Mouse (Mus musculus) forelimb bud, embryonic 11.5 days (tissue): ENCODE measurements around the gene Cdc27.

Experiments used
- DNase-seq: peaks from one replicate; pipeline ENCODE4 v3.0.0-alpha.2; 2012; ENCODE audit warnings: low read depth, low spot score

Gene Cdc27

GRCm38 (mm10) chr11:104550406-104550974, at the start of gene Cdc27, which contains the start of gene Myl4:
Gene Cdc27, minus strand, starts transcription at chr11:104550620.
Gene Myl4, plus strand, starts transcription at chr11:104550663.
- peak; percentile 100 for DNase-seq

DNA sequence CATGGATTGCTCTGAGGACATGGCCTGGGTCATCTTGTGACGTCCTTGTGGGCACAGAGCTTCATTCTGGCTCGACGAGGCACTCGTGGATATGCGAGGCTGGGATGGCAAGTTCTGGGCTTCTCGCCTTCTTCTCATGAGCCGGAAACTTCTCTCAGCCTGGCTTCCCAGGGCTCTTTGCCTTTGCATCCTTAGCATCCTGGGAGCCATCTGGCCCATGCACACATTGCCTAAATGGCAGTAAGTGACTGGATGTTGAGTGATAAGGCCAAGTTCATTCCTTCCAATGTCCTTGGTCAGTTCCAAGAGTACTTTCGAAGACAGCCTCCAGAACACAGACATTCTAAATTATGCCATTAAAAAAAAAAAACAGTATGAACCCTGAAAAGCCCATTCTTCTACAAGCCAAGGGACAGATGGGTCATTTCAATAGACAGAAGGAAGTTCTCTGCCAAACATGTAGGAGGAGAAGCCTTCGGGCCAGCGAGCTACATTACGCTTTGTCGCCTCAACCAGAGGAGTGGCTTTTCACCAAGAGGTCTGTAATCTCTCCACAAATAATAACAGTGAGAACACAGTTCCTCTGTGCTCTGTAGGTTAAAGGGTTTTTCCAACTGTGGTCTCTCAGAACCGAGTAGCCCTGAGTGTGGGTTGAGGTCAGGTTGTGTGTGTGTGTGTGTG, 49.0 kb upstream of the Cdc27 start:
- no peak for DNase-seq

DNA sequence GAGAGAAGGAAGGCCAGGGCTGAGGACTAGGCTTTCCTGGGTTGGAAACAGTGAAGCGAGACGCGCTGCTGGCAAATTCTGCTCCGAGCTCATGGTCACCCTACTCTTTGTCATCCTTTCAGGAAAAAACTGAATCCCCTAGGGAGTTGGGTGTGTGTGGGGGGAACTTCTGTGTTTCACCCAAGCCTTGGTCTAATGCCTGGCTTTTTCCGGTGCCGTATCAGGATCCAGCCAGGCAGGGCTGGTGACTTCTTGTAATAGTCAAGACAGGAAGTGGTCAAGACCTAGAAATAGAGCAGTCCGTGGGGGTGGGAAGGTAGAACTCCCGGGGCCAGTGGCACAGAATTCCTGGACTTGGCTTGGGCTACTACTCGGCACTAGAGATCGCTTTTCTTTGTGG, 45.9 kb upstream of the Cdc27 start:
- no peak for DNase-seq

DNA sequence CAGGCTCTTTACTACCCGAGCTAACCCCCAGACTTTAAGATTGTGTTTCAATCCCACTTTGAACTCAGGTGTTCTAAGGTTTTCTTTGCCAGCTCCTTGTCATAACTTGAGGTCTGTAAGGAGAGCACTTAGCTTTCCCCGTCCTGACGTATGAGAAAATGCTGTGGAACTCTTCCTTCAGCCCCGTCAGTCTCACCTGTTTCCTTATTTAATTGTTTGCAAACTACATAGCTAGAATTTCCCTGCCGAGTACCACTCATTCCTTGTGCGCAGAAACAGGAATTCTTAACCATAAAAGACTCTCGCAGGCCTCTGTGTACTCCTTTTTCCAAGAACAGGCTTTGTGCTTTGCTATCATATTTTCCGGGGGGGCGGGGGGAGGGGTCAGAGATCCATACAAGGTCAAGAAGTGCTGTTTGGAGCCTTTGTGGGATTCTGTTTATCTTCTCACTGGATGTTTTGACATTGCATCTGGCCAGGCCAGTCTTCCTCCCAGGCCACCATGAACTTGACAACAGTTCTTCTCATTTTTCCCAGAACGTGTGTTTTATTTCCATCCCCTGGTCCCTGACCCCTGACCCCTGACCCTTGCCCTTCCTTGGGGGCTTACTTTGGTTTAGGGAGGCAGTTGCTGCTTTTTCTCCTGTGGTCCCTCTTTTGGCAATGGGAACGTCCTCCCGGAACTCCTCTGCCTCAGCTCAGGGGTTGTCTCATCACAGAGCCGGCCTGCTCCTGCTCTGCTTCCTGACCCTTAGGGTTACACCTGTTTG, 41.8 kb upstream of the Cdc27 start:
- no peak for DNase-seq

DNA sequence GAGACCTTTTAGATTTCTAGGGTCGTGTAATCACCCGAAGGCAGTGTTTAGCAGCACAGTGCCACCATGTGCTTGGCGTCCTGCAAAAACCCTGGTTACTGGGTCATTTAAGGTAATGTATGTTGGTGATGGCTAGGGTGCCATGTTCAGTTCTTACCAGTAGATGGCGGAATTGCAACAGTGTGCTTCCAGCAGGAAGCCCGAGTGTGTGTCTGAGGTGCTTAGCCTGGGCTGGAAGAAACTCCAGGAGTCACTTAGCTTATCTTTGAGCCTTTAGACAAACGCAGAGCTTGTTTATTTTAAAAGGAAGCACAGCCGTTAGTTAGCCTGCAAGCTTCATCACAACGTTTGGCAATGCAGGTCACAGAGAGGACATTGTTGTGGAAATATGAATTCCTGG, 39.7 kb upstream of the Cdc27 start:
- DNase-seq, result peak; percentile 87

DNA sequence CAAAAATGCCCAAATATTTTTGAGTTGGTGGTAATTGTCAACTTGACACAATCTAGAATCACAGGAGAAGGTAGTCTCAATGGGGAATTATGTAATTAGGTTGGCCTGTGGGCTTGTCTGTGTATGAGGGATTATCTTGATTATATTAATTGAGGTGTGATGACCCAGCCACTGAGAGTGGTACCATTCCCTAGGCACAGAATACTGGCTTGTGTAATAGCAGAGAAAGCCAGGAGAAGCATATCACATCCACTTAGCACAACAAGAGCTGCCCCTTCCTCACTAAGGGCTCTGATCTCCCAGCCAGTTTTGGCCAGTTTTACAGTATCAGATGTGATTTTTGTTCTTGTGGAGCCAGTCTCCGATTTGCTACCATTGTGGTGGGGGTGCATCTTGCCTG, 39.1 kb upstream of the Cdc27 start:
- DNase-seq, result no peak

DNA sequence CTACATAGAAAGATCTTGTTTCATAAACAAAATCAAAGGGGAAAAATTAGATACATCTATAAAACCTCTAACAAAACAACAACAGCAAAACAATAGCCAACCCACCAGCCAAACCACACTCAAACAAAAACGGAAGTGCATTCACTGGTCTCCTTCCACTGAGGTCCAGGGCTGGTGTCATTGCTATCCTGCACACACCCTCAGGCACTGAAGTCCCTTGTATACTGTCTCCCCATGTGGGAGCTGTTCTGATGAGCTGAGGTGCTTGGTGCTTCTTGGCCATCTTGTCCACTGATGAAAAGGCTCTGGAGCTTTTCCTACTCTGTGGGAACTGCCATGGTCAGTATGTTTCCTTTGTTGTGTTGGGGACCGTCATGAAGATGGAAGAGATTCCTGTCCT, 38.1 kb upstream of the Cdc27 start:
- no peak for DNase-seq

DNA sequence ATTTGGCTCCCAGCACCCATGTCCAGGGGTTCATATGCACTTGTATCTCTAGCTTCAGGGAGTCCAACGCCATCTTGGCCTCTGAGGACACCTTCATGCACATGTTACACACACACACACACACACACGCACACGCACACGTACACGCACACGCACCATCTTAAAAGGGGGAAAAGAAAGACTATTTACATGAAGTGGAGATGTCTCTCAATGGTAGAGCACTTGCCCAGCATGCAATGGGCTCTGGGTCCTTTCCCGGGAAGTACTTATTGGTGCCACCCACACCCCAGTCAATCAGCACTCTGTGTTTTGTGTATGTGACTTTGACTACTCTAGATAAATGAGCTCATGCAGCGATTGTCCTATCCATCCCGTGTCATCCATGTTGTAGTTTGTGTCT, 37.5 kb upstream of the Cdc27 start:
- DNase-seq, result no peak

GRCm38 (mm10) chr11:104585495-104585894, 35.1 kb upstream of the Cdc27 start:
- no peak for DNase-seq

- DNase-seq, result no peak
Measured at GRCm38 (mm10) chr11:104582630-104583364, 32.4 kb upstream of the Cdc27 start.

- no peak for DNase-seq
Measured at GRCm38 (mm10) chr11:104582308-104582606, 31.8 kb upstream of the Cdc27 start.

DNA sequence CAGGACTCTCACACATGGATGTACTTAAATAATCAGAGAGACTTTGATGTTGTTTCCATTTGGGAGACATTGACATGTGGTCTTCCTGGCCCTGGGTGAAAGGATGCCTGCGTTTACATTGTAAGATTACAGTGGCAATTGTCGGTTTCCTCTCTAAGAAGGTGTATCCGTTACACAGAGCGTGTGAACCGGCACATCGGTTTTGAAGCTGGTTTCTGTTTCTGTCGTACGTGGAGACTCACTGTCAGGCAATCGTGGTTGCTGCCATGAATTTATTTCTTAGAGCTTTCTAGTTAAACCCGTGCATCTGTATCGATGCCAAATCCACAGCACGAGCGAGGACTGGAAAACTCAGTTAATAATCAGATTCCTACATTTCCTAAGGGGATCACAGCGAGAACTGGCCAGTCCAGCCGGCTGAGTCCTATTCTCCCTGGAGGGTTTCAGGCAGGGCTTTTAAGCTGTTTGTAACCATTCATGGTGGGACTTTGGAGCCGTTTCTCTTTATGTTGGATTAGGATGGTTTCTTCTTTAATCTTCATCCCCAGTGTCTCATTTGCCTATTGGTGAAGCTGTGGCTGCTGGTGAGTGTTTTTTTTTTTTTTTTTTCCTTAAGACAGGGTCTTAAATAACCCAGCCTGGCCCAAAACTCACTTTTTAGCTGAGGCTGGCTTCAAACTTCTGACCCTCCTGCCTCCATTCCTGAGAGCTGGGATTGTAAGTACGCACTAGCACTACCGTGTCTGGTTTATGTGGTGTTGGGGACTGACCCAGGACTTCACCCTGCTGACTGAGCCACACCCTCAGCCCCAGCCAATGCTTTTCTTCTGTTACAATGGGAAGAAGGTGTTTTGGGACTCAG, 31.3 kb upstream of the Cdc27 start:
- no peak for DNase-seq

- DNase-seq, result no peak
Measured at GRCm38 (mm10) chr11:104580606-104581005, 30.2 kb upstream of the Cdc27 start.

- DNase-seq, result no peak
Measured at GRCm38 (mm10) chr11:104580091-104580490, 29.7 kb upstream of the Cdc27 start.

DNA sequence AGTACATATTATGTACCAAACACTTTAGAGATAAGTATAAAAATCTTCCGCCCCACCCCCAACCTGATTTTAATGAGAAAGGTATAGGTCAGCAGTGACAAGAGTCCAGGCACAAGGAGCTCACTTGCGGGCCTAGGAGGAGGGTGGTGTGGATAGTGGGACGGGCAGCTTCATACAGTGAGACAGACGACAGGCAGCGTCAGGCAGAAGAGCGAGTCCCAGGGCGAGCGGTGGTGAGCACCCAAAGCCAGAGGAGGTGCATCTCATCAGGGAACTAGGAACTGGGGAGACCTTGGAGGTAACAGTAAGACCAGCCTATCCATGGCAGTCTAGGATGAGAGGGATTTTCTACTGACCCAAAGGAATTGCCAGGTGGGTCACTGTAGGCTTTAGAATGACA, 29.2 kb upstream of the Cdc27 start:
- DNase-seq, result no peak

GRCm38 (mm10) chr11:104579084-104579483, 28.7 kb upstream of the Cdc27 start:
- DNase-seq, result no peak

DNA sequence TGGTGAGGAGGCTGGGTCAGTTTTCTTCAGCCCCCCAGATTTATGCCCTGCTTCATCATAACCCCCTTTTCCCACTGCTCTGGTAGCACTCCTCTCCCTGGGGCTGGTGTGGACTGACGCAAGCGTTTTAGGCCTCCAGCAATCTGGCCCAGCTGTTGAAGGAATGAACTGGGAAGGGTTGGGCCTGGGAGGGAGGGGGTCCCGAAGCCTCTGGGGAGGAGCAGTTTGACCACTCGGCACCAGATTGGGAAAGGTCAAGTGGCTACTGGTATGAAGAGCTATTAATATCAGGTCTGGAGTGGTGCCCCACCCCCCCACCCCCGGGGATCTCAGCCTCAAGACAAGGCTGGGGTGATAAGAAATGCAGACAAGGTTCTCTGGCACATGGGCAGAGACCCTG, 27.7 kb upstream of the Cdc27 start:
- no peak for DNase-seq

DNA sequence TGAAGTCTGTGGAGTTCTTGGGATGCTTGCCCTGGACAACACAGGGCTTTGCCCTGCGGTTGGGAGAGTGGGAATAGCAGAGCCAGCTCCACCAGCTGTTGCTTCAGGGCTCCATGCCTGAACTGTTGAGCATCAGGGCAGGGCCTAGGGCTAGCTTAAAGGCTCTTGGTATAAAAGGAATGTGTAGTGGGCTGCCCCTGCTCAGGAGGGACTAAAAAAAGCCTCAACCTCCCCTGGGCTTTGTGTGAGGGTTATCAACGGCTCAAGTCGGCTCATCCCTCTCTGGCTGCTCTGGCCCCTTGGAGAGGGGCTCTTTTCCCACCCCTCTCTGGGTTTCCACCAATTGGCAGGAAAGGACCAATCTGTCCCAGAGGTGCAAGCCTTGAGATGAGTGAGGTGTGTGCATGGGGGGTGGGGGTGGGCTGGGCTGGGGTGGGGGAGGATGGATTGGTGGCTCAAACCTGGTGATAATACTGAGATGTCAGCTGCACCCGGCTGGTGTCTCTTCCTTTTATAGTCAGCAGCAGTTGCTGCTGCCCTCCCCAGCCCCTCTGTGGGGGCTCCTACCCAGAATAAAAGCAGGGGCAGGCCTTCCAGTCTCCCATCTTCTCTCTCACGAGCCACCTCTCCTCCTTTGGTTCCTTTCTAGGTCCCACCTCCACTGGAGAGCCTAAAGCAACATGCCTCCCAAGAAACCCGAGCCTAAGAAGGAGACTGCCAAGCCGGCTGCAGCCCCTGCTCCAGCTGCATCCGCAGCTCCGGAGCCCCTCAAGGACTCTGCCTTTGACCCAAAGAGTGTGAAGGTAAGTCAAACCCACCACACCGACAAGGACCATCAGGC, 26.6 kb upstream of the Cdc27 start:
- no peak for DNase-seq

DNA sequence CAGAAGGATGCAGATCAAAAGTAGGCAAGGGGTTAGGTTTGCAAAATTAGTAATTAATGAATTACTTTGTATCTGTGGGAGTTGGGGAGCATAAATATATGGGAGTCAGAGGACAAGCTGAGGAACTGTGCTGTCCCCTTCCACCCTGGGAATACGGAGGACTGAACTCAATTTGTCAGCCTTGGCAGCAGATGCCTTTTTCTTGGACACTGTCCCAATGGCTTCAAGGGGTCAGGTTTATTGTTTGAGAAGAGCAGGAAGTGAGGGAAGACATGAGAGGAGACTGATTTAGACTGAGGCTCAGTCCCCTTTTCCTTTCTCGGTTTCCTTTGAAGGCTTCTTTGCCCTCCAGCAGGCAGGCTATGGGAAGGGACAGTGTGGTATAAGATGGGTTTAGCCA, 22.1 kb upstream of the Cdc27 start:
- no peak for DNase-seq

- DNase-seq, result no peak
Measured at GRCm38 (mm10) chr11:104572091-104572490, 21.7 kb upstream of the Cdc27 start.

DNA sequence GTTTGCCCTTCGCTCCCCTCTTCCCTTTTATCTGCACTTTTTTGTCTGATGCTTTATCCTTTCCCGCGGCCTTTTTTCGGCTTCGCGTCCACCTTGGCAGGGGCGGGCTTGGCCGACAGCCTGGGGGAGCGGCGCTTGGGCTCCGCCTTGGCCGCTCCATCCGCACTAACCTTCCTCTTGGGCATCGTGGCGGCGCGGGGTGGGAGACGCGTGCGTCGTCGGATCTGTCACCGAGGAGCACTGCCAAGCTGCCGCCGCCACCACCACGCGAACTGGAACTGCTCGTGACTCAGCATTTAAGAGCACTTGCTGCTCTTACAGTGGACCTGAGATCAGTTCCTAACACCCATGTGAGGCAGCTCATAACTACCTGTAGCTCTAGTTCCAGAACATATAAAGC, 21.0 kb upstream of the Cdc27 start:
- DNase-seq, result peak; percentile 26
